Mouse (Mus musculus): ENCODE data around the gene Luzp1. TPM values are rescaled to one million over a fixed set of nuclear protein-coding genes. Genes with fewer than 3 reads are reported as not detected.
A peak's percentile ranks its signal among the peaks of the same experiment; 100 is the strongest.

Gene Luzp1
- total RNA-seq, 2 experiments from 2014 or later, result 86.4 to 87.2 TPM

GRCm38 (mm10) chr4:136462086-136462838 is 7.3 kb upstream of the Luzp1 start, which contains the start of gene 6030445D17Rik:
6030445D17Rik (plus strand) TSS chr4:136462250.
- DNase-seq (ENCODE audit: low spot score in 2 of 2), result peak; percentile 59 to 65

DNA sequence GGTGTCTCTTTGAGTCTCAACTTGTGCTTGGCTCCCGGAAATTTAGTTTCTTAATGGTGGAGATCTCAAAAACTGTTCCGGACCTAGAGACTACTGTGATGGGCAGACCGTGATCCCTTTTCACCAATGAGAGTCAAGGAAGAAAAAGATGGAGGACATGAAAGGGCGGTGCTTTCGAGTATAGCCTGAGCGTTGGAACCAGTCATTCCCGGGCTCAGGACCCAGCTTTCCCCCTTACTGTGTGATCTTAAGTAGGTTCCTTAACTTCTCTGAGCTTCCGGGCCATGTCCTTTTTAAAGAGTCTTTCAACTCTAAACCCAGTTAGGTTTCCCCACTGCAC is 6.8 kb upstream of the Luzp1 start:
- DNase-seq (ENCODE audit: low spot score in 2 of 2), result peak in 1 of 2 experiments; percentile 58

DNA sequence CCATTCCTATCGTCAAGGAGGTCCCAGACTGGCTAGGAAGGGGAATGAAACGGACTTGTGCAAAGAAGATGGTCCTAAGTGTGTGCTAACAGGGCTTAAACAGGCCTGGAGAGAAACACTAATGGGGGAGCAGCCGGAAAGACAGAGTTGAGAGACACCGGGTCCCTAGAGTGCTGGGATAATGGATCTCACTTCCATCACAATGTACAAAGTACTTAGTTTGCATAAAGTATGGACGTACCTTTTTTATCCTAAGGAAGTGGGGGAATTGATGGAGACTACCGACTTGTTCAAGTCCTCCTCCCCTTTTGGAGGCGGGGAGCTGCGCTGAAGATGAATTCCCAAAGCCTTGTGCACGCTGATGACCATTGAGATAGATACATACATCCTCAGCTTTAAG is 6.1 kb upstream of the Luzp1 start:
- no peak for DNase-seq (ENCODE audit: low spot score in 2 of 2)

DNA sequence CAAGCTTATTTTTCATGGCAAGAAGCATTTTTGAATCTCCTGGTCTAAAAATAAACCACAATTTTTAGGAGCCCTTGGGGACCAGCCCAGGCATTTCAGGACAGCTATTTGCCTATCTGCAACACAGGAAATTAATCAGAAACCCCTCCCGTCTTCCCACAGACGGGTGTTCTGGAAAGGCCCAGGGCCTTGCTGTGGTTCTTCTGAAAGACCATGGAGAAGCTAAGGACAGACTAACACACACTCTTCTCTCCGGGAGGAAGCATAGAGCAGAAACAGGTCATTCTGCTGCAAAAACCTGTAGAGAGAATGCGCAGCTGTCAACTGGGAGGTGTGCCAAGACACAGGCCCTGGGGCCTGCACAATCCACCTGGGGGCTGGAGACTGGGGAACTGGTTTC is 3.3 kb upstream of the Luzp1 start:
- DNase-seq (ENCODE audit: low spot score in 2 of 2), result no peak

DNA sequence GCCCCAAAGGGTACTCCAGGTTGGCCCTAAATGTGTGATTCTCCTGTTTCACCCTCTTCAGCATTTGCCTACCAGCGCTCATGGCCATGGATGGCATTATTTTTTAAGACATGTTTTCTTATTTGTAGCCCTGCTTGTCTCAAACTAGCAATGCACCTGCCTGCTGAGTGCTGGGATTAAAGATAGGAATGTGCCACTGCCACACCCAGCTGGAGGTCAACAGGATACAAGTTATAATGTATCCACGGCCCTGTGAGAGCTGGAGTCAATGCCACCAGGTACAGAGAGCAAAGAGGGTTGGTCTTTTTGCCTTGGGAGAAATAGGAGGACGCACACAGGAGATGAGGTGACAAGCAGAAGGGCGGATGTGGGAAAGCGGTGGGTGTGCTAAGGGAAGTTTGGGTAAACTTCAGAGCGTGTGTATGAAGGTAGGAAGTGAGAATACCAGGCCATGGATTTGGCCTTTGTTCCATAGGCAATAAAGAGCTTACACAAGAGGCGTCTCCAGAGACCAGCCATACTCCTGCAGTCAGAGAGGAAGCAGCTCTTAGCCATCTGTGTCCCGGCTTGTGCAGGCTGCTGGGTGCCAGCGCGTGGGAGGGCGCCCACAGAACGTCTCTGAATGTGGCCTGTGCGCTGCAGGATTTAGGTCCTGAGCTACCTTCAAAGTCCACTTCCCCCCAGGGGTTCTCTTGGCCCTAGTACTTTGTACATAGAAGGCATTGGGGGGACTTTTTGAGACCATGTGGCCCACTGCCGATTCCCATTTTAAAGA is 821 bp upstream of the Luzp1 start:
- peak; percentile 78 to 92 for DNase-seq (ENCODE audit: low spot score in 2 of 2)

- peak in 1 of 2 experiments; percentile 28 for DNase-seq (ENCODE audit: low spot score in 2 of 2)
These were observed 383 bp downstream of the Luzp1 start for GRCm38 (mm10) chr4:136469941-136470346.

DNA sequence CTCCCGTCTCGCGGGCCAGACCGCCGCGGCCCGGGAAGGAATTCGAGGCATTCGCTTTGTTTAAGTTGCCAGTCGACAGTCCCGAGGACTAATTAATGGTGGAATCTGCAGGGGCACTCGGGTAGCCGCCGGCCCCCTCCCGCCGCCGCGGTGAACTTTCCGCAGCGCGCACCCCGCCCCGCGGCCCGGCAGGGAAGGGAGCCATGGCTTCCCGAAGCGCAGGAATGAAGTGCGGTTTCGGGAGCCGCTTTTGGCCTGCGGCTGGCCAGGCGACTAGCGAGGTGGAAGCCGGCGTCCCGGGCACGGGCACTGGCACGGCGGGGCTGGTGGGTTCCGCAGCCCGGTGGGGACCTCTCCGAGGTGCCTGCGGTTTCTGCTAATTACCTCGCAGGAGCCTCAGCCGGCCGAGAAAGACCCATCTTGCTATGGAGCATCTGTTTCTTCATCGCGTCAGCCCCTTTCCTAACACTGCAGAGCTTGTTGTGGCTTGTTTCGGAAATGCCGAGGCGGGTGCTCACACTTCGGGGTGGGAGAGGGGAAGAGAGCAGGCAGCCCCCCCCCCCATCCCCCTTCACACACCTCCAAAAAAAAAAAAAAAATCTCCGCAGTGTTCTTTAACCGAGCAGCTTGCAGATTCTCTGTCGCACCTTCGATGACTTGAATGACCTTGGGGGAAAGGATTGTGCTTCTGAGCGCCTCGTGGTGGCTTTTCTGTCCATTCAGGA is 948 bp downstream of the Luzp1 start:
- peak; percentile 20 to 45 for DNase-seq (ENCODE audit: low spot score in 2 of 2)

DNA sequence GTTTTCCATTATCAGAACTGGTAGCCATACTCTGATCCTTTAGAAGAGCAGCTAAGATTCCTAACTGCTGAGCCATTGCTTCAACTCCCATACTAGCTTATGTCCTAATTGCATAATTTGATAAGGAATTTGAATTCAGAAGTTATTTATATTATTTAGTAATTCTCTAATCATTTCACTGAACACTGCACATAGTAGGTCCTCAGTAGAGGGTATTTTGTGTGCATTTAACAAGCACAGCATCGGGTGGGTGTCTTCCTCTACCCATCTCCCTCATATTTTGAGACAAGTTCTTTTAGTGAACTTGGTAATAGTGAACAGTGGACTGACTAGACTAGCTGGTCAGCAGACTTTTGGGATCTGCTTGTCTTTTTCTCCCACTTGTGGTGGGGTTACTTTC is 7.1 kb downstream of the Luzp1 start:
- no peak for DNase-seq (ENCODE audit: low spot score in 2 of 2)

DNA sequence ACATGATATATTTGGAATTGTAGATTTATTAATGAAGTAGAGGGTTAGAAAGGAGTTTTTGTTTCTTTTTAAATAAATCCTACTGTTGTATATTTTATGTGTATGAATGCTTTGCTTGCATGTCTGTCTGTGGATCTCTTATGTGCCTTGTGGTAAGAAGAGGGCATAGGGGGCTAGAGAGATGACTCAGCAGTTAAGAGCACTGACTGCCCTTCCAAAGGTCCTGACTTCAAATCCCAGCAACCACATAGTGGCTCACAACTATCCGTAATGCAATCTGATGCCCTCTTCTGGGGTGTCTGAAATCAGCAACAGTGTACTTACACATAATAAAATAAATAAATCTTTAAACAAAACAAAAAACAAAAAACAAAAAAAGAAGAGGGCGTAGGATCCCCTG is 17.0 kb downstream of the Luzp1 start:
- no peak for DNase-seq (ENCODE audit: low spot score in 2 of 2)

GRCm38 (mm10) chr4:136495993-136496392 is 26.4 kb downstream of the Luzp1 start:
- no peak for DNase-seq (ENCODE audit: low spot score in 2 of 2)

- DNase-seq (ENCODE audit: low spot score in 2 of 2), result no peak
These were observed 36.1 kb downstream of the Luzp1 start for GRCm38 (mm10) chr4:136505426-136506215.

- no peak for DNase-seq (ENCODE audit: low spot score in 2 of 2)
These were observed 40.3 kb downstream of the Luzp1 start for GRCm38 (mm10) chr4:136509857-136510256.

GRCm38 (mm10) chr4:136511708-136512107 is 42.1 kb downstream of the Luzp1 start:
- DNase-seq (ENCODE audit: low spot score in 2 of 2), result no peak

- DNase-seq (ENCODE audit: low spot score in 2 of 2), result no peak
These were observed 43.3 kb downstream of the Luzp1 start for GRCm38 (mm10) chr4:136512905-136513304.

DNA sequence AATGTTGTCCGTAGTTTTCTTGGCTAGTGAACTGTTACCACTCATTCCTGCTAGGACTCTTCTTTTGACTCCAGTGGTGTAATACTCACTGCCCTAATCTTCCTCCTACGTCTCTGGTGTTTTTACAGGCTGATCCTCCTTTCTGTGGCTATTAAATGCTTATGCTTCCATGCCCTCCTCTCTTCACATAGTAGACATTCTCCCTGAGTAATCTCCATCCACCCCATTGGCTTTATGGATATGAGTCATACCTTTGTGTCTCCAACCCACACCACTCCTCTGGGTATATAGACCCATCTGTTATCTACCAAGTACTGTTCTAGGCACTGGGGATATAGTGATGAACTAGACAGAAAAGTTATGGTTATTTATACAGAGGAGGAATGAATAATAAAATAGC is 48.6 kb downstream of the Luzp1 start:
- DNase-seq (ENCODE audit: low spot score in 2 of 2), result peak in 1 of 2 experiments; percentile 23

DNA sequence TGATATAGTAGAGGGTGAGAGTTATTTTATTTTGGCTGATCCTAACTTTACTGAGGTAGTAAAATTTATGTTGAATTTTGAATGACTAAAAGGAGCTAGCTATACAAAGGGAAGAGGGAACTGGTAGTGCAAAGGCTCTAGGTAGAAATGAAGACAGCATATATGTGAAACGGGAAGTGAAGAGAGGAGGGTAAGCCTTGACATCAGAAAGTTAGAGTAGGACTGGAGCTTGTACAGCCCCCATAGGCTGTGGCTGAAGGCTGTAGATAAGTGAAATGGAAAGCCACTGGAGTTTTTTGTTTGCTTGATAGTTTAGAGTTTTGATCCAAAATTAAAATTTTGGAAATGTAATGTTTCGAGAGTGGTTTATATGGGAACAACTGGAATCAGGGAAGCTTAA is 49.0 kb downstream of the Luzp1 start:
- no peak for DNase-seq (ENCODE audit: low spot score in 2 of 2)

- no peak for DNase-seq (ENCODE audit: low spot score in 2 of 2)
These were observed 50.3 kb downstream of the Luzp1 start for GRCm38 (mm10) chr4:136519866-136520265.

- DNase-seq (ENCODE audit: low spot score in 2 of 2), result no peak
These were observed 52.3 kb downstream of the Luzp1 start for GRCm38 (mm10) chr4:136521898-136522297.

DNA sequence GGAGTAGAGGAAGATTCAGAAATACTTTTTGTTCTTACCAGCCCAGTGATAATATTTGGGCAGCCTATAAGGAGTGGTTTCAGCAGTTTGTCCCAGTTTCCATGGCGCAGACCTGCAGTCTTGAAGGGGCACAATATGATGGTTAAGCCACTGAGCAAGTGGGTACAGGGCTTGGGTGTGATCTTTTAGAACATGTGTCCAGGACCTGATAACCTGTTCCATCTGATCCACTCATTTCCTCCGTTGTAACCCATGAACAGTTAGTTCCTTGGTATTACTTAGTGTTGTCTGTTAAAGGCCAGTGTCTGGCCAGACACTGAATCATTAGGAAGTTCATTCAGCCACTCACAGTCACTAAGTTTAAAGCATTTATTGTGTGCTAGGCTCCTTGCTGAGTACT is 54.7 kb downstream of the Luzp1 start:
- DNase-seq (ENCODE audit: low spot score in 2 of 2), result no peak

DNA sequence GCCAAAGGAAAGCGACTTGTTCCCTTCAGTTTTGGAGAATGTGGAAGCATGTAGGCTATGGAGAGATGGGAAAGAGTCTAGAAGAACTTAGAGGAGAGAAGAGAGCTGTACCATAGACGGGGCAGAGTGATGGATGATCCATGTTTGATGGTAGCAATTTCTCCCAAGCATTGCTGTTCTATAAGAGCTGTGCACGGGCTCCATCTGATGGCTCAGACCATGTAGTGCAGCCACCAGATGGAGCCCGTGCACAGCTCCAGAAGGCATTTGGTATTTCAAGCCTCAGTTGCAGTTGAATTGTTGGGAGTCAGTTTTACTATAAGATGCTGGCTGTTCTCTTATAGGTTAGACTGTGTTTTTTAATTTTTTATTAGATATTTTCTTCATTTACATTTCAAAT is 56.9 kb downstream of the Luzp1 start:
- peak; percentile 44 to 76 for DNase-seq (ENCODE audit: low spot score in 2 of 2)

GRCm38 (mm10) chr4:136545151-136545550 is 75.6 kb downstream of the Luzp1 start:
- DNase-seq (ENCODE audit: low spot score in 2 of 2), result peak in 1 of 2 experiments; percentile 30
